Mouse (Mus musculus) c-Kit-positive CD71-negative TER-119-negative erythroid progenitor cells, embryonic 14.5 days (primary cell): ENCODE data around the gene 3425401B19Rik.

Experiments
- DNase-seq: peaks from one replicate; pipeline ENCODE4 v3.0.0-alpha.2; 2013; ENCODE audit warnings: low read depth

Gene 3425401B19Rik

DNA sequence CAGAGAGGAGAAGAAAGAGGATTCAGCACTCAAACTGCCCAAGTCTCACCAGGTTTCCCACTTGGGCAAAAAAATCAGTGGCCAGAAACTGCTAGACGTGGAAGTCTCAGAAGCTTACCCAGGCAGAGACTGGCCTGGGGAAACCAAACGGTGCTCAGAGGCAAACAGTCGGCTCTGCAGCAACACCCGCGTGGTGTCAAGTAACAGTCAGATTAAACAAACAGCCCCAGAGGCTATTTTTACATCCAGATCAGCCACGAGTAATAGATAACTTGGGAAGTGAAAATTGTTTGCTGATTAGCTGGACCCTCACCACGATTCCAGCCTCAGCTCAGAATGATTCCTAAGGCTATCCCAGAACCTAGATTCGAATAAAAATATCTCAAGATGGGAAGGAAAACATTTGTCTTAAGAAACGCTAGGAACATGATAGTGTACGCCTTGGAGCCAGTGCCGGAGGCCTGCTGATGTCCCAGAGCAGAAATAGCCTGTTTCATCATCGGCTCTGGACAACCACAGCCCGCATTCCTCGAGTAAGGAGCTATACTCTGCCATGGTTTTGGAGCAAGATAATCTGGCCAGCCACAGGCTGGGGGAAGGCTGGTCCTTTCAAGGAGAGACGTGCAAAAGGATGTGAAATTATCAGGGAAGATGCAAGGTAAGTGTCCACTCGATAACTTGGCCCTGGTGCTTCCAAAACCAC is at the start of gene 3425401B19Rik:
Gene 3425401B19Rik (minus strand): TSS at position 170 of the 703 bp plus-strand sequence.
- DNase-seq, result no peak

DNA sequence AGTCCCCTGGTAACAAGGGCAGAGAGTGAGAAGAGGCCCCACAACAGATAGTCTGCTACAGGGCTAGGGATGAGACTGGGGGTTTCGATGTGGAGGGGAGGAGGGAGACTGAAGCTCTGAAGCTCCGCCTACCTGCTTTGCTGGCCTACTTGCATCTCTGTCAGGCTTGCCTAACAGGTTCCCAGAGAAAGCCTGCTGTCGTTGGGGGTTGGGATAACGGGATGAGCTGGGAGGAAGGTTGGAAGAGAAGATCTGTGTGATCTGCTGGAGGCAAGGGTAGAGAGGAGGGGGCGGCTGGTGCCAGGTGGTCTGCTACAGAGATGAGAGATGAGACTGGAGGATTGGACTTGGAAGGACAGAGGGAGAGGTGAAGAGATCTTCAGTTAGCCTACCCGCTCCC is 47.9 kb upstream of the 3425401B19Rik start:
- DNase-seq, result no peak

DNA sequence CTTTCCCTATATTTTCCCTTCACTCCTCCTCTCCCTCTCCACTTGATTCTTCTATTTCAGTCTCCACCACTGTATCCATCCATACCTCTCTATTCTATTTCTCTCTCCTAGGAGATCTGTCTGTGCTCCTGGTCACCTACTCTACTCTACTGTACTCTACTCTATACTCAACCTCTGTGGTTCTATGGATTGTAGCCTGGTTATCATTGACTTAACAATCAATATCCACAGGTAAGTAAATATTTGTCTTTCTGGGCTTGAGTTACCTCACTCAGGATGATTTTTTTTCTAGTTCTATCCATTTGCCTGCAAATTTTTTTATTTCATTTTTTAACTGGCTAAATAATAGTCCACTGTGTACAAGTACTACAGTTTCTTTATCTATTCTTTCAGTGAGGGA is 41.8 kb upstream of the 3425401B19Rik start:
- no peak for DNase-seq

DNA sequence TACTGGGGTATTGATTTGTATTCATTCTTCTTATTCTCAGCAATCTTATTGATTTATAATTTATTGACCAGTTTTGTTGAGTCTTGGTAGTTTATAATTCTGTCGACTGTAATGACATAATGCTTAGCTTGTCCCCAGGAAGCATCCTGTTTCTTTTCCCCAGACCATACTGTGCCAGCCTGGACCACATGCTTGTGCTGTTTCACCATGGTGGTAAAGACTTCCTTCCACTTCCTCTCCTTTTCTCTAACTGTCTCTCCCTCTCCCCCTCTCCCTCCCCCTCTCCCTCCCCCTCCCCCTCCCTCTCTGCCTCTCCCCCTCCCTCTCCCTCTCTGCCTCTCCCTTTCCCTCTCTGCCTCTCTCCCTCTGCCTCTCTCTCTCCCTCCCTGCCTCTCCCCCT is 36.4 kb upstream of the 3425401B19Rik start:
- DNase-seq, result no peak

DNA sequence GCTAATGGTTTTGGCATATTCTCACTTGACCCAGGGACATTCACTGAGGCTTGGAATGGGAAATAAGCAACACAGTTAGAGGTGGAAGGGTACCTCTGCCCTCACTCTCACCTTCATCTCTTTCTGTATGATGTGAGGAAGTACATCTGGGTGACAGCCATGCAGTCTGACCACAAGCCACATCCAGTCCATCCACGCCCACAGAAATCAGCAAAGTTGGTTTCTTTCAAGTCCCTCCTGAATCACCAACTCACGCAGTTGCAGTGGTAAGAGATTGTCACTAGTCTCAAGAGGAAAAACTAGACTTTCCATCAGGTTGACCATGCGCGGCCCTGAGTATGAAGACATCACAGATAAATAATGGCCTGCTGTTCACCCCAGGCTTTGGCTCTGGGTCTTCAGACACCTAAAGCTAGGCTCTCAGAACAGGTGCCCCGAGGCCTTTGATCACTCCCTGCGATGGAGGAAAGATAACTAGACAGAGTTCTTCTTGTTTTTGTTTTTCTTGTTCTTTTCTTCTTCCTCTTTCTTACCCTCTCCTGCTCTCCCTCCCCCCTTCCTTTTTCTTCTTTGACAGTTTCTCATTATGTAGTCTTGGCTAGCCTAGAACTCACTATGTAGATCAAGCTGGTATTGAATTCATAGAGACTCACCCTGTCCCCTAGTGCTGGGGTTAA is 31.8 kb upstream of the 3425401B19Rik start:
- DNase-seq, result peak; percentile 10

DNA sequence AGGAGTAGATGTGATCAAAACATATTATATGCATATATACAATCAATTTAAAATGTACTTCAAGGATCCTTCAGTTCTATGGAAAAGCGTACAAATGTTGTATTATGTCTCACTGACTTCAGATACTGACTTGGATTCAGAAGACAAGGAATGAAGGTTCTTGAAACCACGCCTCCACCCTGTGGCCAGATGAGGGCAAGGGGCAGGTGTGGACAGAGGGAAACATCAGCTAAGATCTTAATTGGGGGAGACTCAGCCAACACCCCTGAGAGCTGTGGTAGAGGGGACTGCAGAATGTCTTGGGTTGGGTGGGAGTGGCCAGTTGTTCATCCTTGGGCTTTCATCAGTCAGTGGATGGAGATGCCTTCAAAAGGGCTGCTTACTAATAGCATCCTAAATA is 30.4 kb upstream of the 3425401B19Rik start:
- DNase-seq, result no peak

DNA sequence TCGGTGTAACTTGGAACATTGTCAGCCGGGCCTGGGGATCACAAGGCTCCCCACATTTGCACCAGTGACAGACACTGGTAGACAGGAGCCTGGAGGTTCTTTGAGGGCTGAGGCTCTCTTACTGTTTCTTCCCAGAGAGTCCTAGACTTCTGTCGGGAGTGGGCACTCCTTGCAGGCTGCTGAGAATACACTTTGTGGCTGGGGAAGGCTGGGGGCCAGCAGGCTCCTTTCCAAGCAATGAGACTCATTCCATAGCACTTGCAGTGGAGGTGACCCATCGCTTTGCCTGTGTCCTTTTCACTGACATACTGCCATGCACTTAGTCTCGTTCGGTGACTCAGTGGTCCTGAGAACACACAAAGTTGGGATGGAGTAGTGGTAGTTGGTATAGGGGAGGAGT is 30.0 kb upstream of the 3425401B19Rik start:
- no peak for DNase-seq

DNA sequence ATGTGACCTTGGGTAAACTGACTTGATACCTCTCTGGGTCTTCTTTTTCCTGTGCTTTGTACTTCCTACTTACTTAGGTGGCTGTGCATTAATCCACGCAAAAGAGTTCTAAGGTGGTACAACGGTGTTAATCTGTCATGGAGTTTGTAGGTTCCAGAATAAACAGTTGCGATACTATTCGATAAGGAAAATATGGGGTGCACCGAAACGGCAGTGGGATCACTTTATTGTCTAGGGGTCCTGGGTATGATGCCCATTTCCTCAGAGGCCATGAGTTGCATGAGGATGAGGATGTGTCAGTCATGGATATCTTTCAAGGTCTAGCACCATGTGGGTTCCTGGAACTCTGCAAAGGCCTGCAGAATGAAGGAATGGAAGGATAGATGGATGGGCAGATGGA is 24.8 kb upstream of the 3425401B19Rik start:
- no peak for DNase-seq

DNA sequence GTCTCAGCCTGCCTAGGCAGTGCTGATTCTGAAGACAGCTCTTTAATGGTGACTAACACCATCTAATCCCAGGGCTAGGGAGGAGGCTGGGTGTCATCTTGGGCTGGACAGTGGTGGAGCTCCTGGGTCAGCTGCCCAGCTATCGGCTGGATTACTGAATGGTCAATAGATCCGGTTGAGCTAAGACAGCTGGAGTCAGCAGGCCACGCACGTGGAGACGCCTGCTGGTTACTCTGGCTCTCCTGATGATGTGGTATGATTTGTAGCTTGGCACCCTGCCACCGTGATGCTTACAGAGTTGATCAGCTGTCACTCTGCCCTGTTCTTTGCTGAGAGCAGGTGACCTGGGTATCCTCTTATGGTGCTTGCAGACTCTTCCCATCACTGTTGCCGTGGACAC is 23.7 kb upstream of the 3425401B19Rik start:
- no peak for DNase-seq

DNA sequence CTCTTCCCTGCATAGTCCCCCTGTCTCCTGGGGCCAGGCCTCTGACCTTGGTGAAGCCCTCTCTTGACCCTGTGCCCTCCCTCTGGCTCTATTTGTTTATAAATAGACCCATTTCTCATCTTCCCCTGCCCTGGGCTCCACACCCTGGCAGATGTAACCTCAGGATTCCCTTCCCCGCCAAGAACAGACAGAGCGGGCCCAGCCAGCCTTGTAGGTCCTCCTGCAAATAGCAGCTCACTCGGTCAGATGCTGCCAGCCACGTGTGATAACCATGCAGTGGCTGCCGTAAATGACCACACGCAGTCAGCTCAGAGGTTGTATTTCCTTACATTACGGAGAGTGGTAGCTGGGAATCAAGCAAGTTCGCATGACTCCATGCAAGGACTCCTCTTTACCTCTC is 22.8 kb upstream of the 3425401B19Rik start:
- DNase-seq, result no peak

DNA sequence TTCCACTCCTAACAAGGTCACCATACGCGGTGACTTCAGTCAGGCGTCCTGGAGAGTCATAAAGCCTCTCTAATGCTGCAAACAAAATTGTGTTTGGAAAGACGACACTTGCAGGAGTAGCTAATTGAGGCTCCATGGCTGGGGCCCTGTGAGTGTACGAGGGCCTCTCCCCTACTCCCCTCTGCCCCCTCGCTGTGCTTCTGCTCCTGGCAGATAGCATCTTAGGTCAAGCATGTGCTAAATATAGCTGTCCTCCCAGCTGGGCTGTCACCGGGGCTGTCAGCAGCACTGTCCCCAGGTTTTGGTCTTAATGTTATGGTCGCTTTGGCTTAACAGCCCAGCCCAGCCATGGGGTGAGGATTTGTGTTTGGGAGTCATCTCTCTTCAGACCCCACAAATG is 15.9 kb upstream of the 3425401B19Rik start:
- DNase-seq, result no peak

DNA sequence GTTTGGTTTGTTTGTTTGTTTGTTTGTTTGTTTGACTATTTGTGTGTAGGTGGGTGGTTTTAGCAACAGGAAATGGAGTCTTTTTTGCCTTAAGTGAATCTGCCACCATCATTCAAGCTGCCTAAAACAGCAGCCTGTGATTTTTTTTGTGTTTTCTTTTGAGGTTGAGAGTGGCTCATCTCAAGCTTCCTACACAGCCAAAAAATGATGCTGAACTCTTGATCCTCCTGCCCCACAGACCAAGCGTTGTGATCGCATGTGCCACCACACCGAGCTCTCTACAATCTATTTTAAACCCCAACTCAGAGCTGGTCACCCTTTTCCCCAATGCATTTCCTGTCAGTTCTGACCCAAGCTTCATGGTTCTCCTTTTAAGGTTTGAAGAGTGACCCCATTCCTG is 13.5 kb upstream of the 3425401B19Rik start:
- no peak for DNase-seq

DNA sequence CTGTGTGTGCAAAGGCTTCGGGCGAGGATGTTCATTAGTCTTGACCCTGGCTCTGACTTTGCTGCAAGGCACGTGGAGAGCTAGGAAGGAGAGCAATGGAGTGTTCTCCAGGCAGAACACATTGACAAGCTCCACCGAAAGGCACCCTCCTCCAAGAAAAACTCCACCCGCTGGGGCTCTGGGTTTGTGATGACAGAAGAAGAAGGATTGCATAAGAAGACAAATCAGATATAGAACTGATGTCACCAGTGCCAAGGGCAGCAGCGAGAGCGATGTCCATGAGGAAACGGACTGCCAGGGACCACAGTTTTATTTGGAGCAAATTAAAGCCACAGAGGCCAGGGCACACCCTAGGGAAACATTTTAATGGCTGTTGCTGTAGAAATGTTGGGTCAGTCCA is 12.7 kb upstream of the 3425401B19Rik start:
- no peak for DNase-seq

DNA sequence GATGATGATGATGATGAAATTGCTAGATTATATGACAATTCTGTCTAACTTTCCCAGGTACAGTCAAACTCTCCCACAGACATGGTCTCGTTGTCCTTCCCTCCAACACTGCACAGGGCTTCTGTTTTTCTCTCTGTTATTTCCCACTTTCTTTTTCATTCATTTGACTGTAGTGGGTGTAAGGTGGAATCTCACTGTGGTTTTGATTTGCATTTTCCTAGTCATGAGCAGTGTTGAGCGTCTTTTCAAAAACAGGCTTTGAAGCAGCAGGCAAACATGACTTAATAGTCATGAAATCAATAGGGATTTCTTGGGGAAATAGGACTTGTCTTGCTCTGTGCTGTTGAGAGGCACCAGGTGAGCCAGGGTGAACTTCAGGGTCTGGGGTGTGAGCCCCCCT is 11.3 kb upstream of the 3425401B19Rik start:
- no peak for DNase-seq

DNA sequence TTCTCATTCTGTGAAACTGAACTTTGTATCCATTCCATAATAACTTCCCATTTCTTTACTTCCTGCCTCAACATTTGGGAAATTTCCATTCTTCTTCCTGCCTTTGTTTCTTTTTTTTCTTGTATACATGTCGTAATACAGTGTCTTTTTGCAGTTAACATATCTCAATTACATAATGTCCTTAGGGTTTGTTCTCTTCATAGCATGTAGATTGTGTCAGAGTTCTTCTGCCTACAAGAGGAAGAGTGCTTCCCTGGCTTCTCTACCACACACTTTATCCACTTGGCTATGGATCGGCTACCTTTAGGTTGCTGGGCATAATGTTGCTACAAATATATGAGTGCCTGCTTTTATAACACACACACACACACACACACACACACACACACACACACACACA is 10.8 kb upstream of the 3425401B19Rik start:
- no peak for DNase-seq

DNA sequence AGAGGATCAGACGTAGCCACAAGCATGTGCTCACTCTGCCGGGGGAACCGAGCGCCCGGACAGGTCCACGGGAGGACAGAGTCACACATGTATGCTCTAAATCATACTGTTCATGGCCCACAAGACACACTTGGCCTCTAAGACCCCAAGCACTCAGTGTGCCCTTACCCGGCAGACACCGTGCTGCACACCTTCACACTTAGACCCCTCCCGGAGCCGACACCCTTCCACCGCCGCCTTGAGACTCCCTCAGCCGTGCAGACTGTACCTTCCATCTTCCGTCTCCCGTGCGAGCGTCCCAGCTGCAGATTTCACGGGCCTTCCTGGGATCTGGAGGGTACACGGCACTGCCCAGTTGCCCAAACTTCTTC is 373 bp downstream of the 3425401B19Rik start:
- no peak for DNase-seq

DNA sequence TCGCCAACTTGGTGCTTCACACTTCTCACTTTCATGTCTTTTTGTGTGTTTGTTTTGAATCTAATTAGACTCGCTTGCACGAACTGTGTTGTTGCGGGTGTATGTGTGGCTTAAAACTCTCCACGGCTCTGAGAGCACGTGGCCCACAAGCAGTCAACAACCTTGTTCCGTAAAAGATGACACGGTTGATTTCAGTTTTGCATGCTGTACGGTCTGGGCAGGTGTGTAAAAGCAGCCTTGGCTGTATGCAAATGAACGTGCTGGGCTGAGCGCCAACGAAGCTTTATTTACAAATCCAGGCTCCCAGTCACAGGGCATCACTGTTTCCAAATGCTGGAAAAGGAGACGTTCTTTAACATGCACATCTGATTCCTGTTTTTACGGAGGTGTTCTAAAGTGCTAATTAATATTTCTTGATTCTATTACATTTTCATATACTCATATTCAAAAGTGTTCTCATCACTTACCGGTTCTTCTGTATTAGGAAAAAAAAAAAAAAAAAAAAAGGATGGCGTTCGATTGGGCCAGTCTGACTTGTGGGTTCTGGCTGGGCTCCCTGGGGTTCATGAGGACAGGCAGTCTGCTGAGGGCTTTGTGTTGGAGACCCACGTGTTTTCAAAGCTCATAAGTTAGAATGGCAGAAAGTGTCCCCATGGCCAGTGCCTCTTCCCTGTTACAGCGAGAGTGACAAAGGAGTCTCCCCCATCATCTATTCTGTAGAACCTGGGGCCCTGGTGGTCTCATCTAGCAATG is 935 bp downstream of the 3425401B19Rik start:
- DNase-seq, result no peak

DNA sequence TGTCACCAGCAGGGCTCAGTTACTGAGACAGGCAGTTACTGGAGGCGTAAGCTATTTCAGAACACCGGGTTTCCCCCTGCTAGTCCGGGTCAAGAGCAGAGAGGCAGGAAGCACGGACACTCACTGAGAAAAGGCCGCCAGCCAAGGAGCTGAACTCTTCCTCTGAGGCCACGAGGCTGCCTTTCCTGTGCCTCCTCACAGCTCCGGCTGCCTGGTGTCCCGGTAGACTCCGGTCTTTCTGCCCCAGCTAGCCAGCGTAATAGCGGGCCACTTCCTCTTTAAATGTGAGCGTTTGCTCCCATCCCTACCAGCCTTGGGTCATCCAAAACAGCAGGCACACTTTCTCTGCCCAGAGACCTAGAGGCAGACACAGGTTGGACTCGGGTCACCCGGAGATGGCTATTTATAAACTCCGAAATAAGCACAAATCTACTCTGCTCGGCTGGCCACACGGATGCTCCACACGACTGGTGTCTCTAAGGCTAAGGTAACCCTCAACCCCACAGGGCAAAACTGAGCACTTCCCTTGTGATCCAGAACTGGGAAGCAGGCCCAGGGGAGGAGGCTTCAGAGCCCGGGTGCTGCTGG is 1.7 kb downstream of the 3425401B19Rik start:
- peak; percentile 7 for DNase-seq

DNA sequence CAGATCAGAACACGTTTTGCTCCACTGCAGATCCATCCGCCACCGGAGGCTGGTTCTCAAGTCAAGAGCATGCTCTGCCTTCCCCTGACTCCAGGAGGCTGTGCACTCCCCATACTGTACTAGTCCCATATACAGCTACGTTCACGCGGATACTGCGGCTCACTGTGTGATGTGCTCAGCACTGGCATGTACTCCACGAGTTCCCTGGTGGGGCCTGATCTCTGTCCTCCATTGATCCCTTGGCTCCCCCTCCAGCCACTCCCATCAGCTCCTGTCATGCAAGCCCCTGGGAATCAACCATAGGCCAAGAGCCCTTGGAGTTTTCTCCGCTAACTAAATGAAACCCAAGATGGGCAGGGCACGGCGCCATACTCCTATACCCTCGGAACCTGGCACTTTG is 2.6 kb downstream of the 3425401B19Rik start:
- DNase-seq, result no peak

DNA sequence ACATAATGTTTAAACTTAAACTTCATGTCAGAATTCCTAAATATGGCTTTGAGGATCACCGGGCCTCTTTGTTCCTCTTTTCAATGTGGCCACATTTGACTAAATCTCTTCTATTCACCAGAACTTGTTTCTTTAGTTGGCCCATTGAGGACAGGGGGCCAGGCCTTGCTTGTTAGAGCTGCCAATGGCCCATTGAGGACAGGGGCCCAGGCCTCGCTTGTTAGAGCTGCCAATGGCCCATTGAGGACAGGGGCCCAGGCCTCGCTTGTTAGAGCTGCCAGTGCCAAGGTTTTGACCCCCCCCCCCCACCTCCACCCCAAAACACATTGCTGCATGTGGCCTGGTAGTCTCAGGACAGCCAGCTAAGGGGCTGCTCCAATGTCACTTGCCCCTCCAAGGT is 3.5 kb downstream of the 3425401B19Rik start:
- DNase-seq, result no peak

DNA sequence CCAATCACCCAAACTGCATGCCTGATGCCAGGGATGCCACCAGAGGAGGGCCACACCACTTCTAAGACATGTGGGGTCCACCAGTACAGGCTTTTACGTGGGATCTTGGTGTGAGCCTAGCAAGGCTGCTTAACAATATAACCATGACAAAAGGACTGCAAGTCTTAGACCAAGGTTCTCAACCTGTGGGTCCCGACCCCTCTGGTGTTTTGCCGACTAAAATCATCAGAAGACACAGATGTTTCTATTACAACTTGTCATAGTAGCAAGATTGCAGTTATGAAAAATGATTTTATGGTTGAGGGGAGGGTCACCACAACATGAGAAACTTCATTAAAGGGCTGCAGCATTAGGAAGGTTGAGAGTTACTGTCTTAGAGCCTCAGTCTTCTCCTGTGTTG is 6.5 kb downstream of the 3425401B19Rik start:
- no peak for DNase-seq

DNA sequence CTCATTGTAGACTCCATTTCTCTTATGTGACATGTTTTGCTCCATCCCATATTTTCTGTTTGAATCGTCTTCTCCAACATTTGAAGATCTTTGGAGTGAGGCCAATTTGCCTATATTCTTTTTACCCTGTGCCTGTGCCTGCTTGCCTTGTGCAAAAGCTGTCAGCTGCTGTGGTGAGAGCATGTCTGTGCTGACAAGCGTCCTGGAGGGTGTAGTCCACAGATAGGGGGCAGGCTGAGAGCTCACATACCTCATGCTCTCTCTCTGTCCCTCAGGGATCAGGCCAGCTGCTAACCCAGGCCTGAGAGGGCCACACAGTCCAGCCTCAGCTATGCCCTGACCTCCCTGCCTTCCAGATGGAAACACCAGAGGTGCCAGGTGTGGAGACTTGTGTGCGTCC is 11.9 kb downstream of the 3425401B19Rik start:
- no peak for DNase-seq

DNA sequence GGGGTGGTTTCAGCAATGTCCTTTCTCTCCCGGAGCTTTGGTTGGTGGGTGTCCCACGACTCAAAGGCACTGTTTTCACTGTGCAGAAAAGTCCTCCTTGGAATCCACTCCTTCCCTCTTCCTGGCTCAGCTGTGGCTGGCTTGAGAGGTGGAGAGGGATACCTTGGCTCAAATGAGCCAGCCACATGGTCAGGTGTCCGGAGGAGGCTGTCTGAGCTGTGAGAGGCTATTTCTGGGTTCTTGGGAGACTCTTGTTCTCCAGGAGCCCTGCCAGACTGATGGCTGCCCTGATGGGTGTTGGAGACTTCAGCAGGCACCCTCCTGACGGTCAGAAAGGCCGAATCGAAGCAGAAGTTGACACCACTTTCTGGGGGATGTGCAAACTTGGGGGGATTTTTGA is 22.0 kb downstream of the 3425401B19Rik start:
- DNase-seq, result no peak
